Mouse (Mus musculus) left cerebral cortex, adult 8-10 months (tissue): ENCODE results near the gene Ifna6. TPM values are rescaled to one million over a fixed set of nuclear protein-coding genes. Genes with fewer than 3 reads are reported as not detected.
"Not testable (repeated sequence)": the region's sequence is repeated elsewhere in the genome, so short reads cannot be mapped to it uniquely, and the experiment has no call there.

Experiments used
- DNase-seq, 2 experiments: peaks; one replicate each; pipeline ENCODE4 v3.0.0; 2022; ENCODE audit warnings: low spot score in 2 of 2
- total RNA-seq, 4 experiments: library from RNA; stranded (reverse); gene quantifications; 2 replicates each; pipeline ENCODE4 v1.2.4; 2022

Ifna6 gene
- total RNA-seq = not detected

- not testable (repeated sequence) for DNase-seq
Observed at GRCm38 (mm10) chr4:88827116-88827515, at the start of gene Ifna6. Gene Ifna6 (plus strand): TSS chr4:88827416.

- not testable (repeated sequence) for DNase-seq
Observed at GRCm38 (mm10) chr4:88779550-88779949, 47.7 kb upstream of the Ifna6 start, which contains the start of gene Gm13272. Gene Gm13272 (plus strand): TSS chr4:88779850.

GRCm38 (mm10) chr4:88780320-88780719 lies 46.9 kb upstream of the Ifna6 start:
- not testable (repeated sequence) for DNase-seq

GRCm38 (mm10) chr4:88781831-88782230 lies 45.4 kb upstream of the Ifna6 start, which contains the start of gene Ifnz:
Gene Ifnz (plus strand): TSS chr4:88782131.
- DNase-seq = not testable (repeated sequence)

GRCm38 (mm10) chr4:88782335-88782734 lies 44.9 kb upstream of the Ifna6 start:
- DNase-seq = not testable (repeated sequence)

GRCm38 (mm10) chr4:88785409-88785808 lies 41.8 kb upstream of the Ifna6 start, which contains the start of gene Gm13276:
Gene Gm13276 (plus strand): TSS chr4:88785709.
- not testable (repeated sequence) for DNase-seq

- DNase-seq = peak; percentile 34 to 37
Observed at GRCm38 (mm10) chr4:88788402-88788801, 38.8 kb upstream of the Ifna6 start, which contains the start of gene Gm13277. Gene Gm13277 (plus strand): TSS chr4:88788632.

GRCm38 (mm10) chr4:88791250-88791649 lies 36.0 kb upstream of the Ifna6 start, which contains the start of gene Gm13278:
Gene Gm13278 (plus strand): TSS chr4:88791550.
- not testable (repeated sequence) for DNase-seq

GRCm38 (mm10) chr4:88793936-88794675 lies 33.1 kb upstream of the Ifna6 start, which contains the start of gene Gm13275:
Gene Gm13275 (plus strand): TSS chr4:88794487.
- peak; percentile 63 to 82 for DNase-seq

- DNase-seq = not testable (repeated sequence)
Observed at GRCm38 (mm10) chr4:88797097-88797496, 30.1 kb upstream of the Ifna6 start, which contains the start of gene Gm13279. Gene Gm13279 (plus strand): TSS chr4:88797397.

- not testable (repeated sequence) for DNase-seq
Observed at GRCm38 (mm10) chr4:88799365-88799764, 27.9 kb upstream of the Ifna6 start, which contains the start of gene Gm13285. Gene Gm13285 (plus strand): TSS chr4:88799665.

- not testable (repeated sequence) for DNase-seq
Observed at GRCm38 (mm10) chr4:88802954-88803353, 24.3 kb upstream of the Ifna6 start, which contains the start of gene Gm13287. Gene Gm13287 (plus strand): TSS chr4:88803254.

GRCm38 (mm10) chr4:88805231-88805630 lies 22.0 kb upstream of the Ifna6 start, which contains the start of gene Gm13288:
Gene Gm13288 (plus strand): TSS chr4:88805531.
- not testable (repeated sequence) for DNase-seq

- not testable (repeated sequence) for DNase-seq
Observed at GRCm38 (mm10) chr4:88805761-88806160, 21.5 kb upstream of the Ifna6 start.

GRCm38 (mm10) chr4:88815928-88816327 lies 11.3 kb upstream of the Ifna6 start, which contains the start of gene Ifna7:
Gene Ifna7 (plus strand): TSS chr4:88816228.
- DNase-seq = no peak

- no peak for DNase-seq
Observed at GRCm38 (mm10) chr4:88819659-88820058, 7.6 kb upstream of the Ifna6 start, which contains the start of gene Ifna11. Gene Ifna11 (plus strand): TSS chr4:88819959.

GRCm38 (mm10) chr4:88822995-88823394 lies 4.2 kb upstream of the Ifna6 start:
- no peak for DNase-seq

GRCm38 (mm10) chr4:88830523-88830922 lies 3.3 kb downstream of the Ifna6 start:
- DNase-seq = no peak

- DNase-seq = not testable (repeated sequence)
Observed at GRCm38 (mm10) chr4:88835225-88835624, 8.0 kb downstream of the Ifna6 start, which contains the start of gene Ifna5. Gene Ifna5 (plus strand): TSS chr4:88835525.

GRCm38 (mm10) chr4:88838828-88839227 lies 11.6 kb downstream of the Ifna6 start:
- DNase-seq = no peak

GRCm38 (mm10) chr4:88840058-88840457 lies 12.8 kb downstream of the Ifna6 start:
- DNase-seq = no peak

GRCm38 (mm10) chr4:88841438-88841911 lies 14.3 kb downstream of the Ifna6 start, which contains the start of gene Ifna4:
Gene Ifna4 (plus strand): TSS chr4:88841861.
- DNase-seq = no peak
